Mouse (Mus musculus) embryo, embryonic 11.5 days (tissue): ENCODE data around the gene Otud7b.
"Not testable (repeated sequence)": the region's sequence is repeated elsewhere in the genome, so short reads cannot be mapped to it uniquely, and the experiment has no call there.

Source experiments
- DNase-seq: peaks from one replicate; pipeline ENCODE4 v3.0.0-alpha.2; 2012; ENCODE audit warnings: low read depth, low spot score

Gene Otud7b

GRCm38 (mm10) chr3:96178902-96179301 lies 74.6 kb downstream of the Otud7b start:
- no peak for DNase-seq

- DNase-seq = no peak
Measured at GRCm38 (mm10) chr3:96179531-96179930, 75.2 kb downstream of the Otud7b start.

GRCm38 (mm10) chr3:96180727-96181477 lies 76.6 kb downstream of the Otud7b start, which contains the start of gene Sv2a:
Sv2a (plus strand) TSS chr3:96181151.
- no peak for DNase-seq

GRCm38 (mm10) chr3:96181510-96182381 lies 77.4 kb downstream of the Otud7b start:
- DNase-seq = no peak

GRCm38 (mm10) chr3:96182382-96182776 lies 78.1 kb downstream of the Otud7b start:
- DNase-seq = no peak

GRCm38 (mm10) chr3:96192977-96193376 lies 88.7 kb downstream of the Otud7b start:
- no peak for DNase-seq

- DNase-seq = no peak
Measured at GRCm38 (mm10) chr3:96194966-96195365, 90.6 kb downstream of the Otud7b start.

GRCm38 (mm10) chr3:96195616-96196313 lies 91.4 kb downstream of the Otud7b start:
- DNase-seq = no peak

- DNase-seq = no peak
Measured at GRCm38 (mm10) chr3:96196437-96197128, 92.3 kb downstream of the Otud7b start.

- DNase-seq = peak; percentile 85
Measured at GRCm38 (mm10) chr3:96197129-96197749, 92.9 kb downstream of the Otud7b start.

GRCm38 (mm10) chr3:96198181-96198580 lies 93.9 kb downstream of the Otud7b start:
- no peak for DNase-seq

- not testable (repeated sequence) for DNase-seq
Measured at GRCm38 (mm10) chr3:96198601-96199251, 94.4 kb downstream of the Otud7b start.

- DNase-seq = no peak
Measured at GRCm38 (mm10) chr3:96199731-96200130, 95.4 kb downstream of the Otud7b start.

GRCm38 (mm10) chr3:96207819-96208218 lies 103.5 kb downstream of the Otud7b start:
- DNase-seq = no peak

- DNase-seq = no peak
Measured at GRCm38 (mm10) chr3:96209242-96209641, 104.9 kb downstream of the Otud7b start.
